Mouse (Mus musculus) stomach, embryonic 15.5 days (tissue): ENCODE data around the gene Rab3il1. TPM values are rescaled to one million over a fixed set of nuclear protein-coding genes. Genes with fewer than 3 reads are reported as not detected.

Experiments
- ATAC-seq: fragments of 200-750 bp; cut with Nextera tagmentation; 2 replicates; pipeline ENCODE4 v1.8.0; 2017; ENCODE audit warnings: low read depth, moderate number of reproducible peaks, moderate TSS enrichment; ENCODE audit not compliant: insufficient read depth, low FRiP score
- H3K27ac ChIP-seq: fragments of 300-500 bp; sonication (generic); 2 replicates; pipeline ENCODE4 v1.5.1; 2015; ENCODE audit warnings: mild to moderate bottlenecking, inconsistent platforms
- H3K27me3 ChIP-seq: fragments of 300-500 bp; sonication (generic); replicated peaks from 2 replicates; pipeline ENCODE4 v1.6.1; 2015; ENCODE audit warnings: inconsistent platforms
- H3K36me3 ChIP-seq: fragments of 300-500 bp; sonication (generic); 2 replicates; pipeline ENCODE4 v1.6.1; 2015; ENCODE audit warnings: inconsistent platforms
- H3K4me1 ChIP-seq: fragments of 300-500 bp; sonication (generic); 2 replicates; pipeline ENCODE4 v1.6.1; 2015; ENCODE audit warnings: inconsistent platforms
- H3K4me2 ChIP-seq: fragments of 300-500 bp; sonication (generic); 2 replicates; pipeline ENCODE4 v1.6.1; 2015; ENCODE audit warnings: mild to moderate bottlenecking, inconsistent platforms
- H3K4me3 ChIP-seq: fragments of 300-500 bp; sonication (generic); replicated peaks from 2 replicates; pipeline ENCODE4 v1.5.1; 2015; ENCODE audit warnings: inconsistent platforms
- H3K9ac ChIP-seq: fragments of 300-500 bp; sonication (generic); 2 replicates; pipeline ENCODE4 v1.6.1; 2015; ENCODE audit warnings: inconsistent platforms
- H3K9me3 ChIP-seq: fragments of 300-500 bp; sonication (generic); 2 replicates; pipeline ENCODE4 v1.6.1; 2016; ENCODE audit warnings: inconsistent platforms
- WGBS: fragments of 180-500 bp; shearing (Covaris S2); methylation state at CpG from one replicate; pipeline ENCODE4 v1.1.7; 2015; 5-methylcytosine and 5-hydroxymethylcytosine counted together
- polyA plus RNA-seq: library from polyadenylated mRNA; unstranded; fragments of >200 nt; fragmentation: Nextera tagmentation; extraction: Ambion mirVana; gene quantifications from 2 replicates; pipeline ENCODE4 v1.2.1, GENCODE M21; 2015

Gene Rab3il1
- polyA plus RNA-seq, 1 experiment from 2014 or later, result 40.7 TPM

- WGBS, result 84% methylated on average over 3 of the region's 3 CpGs
- H3K4me2 ChIP-seq, result no peak overlapping the region
- H3K9ac ChIP-seq, result no peak overlapping the region
- H3K27me3 ChIP-seq, result no peaks in the 10 kb centered on the region
- H3K27ac ChIP-seq, result no peak overlapping the region
- peaks cover 59% of the 10 kb centered on the region for H3K36me3 ChIP-seq
- ATAC-seq, result no peak
- H3K4me1 ChIP-seq, result 0 out of 2 replicates have a peak, but pooled peaks cover 6% of the 10 kb centered on the region
- no peaks in the 10 kb centered on the region for H3K9me3 ChIP-seq
- no peak overlapping the region for H3K4me3 ChIP-seq
These were observed 65.0 kb downstream of the Rab3il1 start for GRCm38 (mm10) chr19:10066502-10066901.

- Histone ChIP-seq H3K27me3 (no peaks in the 10 kb centered on the region), H3K4me1 (no peaks in the 10 kb centered on the region), H3K36me3 (peaks cover 55% of the 10 kb centered on the region), H3K27ac (no peak overlapping the region), H3K9ac (no peak overlapping the region), H3K9me3 (no peaks in the 10 kb centered on the region), H3K4me3 (no peak overlapping the region), H3K4me2 (no peak overlapping the region)
- 84% methylated on average over 7 of the region's 7 CpGs for WGBS
- ATAC-seq, result no peak
These were observed 66.2 kb downstream of the Rab3il1 start for GRCm38 (mm10) chr19:10067701-10068100.

DNA sequence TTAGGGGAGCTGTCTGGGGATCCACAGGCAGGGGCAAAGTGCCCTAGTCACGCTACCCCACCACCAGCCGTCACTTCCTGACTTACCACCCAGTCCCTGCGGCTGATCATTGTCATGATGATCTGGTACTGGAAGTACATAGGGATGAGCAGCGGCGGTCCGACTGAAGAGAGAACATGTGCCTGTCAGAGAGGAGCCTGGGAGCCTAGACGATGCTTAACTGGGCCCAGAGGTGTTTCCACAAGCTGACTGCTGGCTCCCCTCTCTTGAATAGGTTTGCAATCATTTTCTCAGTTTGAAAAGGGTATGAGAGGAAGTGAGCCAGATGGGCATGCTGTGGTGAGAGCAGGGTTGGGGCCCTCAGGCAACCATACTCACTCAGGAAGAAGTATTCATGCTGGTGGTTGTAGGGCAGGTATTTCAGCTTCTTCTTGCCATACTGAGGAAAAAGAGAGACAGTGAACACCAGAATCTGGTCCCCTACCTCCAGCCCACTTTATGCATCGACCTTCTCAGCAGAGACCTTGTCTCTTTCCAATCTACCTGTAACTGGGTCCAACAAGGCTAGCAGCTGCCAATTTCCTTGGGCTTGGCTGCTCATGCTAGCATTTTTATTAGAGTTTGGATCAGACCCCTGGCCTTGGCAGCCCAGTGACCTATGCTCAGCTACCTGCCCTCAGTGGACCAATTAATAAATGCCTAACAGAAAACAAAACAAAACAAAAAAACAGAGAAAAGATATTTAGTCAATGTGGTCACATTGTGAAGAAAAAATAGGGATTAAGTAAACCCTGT is 68.9 kb downstream of the Rab3il1 start:
- H3K4me2 ChIP-seq, result no peak overlapping the region
- H3K9ac ChIP-seq, result no peak overlapping the region
- no peak for ATAC-seq
- 94% methylated on average over 8 of the region's 8 CpGs for WGBS
- no peaks in the 10 kb centered on the region for H3K9me3 ChIP-seq
- H3K4me3 ChIP-seq, result no peak overlapping the region
- H3K27ac ChIP-seq, result no peak overlapping the region
- H3K4me1 ChIP-seq, result no peaks in the 10 kb centered on the region
- H3K27me3 ChIP-seq, result no peaks in the 10 kb centered on the region
- peaks cover 69% of the 10 kb centered on the region for H3K36me3 ChIP-seq

GRCm38 (mm10) chr19:10071166-10071565 is 69.7 kb downstream of the Rab3il1 start:
- Histone ChIP-seq H3K27me3 (no peaks in the 10 kb centered on the region), H3K9me3 (no peaks in the 10 kb centered on the region), H3K4me3 (no peak overlapping the region), H3K27ac (no peak overlapping the region), H3K4me2 (no peak overlapping the region), H3K36me3 (peaks cover 72% of the 10 kb centered on the region), H3K4me1 (no peaks in the 10 kb centered on the region), H3K9ac (no peak overlapping the region)
- ATAC-seq, result no peak
- WGBS, result 89% methylated on average over 5 of the region's 5 CpGs

DNA sequence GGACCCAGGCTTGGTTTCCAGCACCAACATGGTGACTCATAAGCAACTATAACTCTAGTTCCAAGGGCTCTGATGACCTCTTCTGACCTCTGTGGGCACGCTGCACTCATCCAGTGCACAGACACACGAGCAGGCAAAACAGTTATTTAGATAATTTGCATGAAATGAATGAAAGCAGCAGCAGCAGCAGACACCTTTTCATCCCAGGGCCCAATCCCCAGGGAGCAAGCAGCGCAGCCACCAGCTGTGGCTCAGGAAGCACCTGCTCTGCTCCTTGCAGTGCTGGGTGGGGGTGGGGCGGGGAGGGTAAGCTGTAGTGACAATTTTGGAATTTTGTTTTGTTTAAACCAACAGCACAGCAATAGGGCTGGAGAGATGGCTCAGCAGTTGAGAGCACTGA is 70.4 kb downstream of the Rab3il1 start:
- H3K27me3 ChIP-seq, result no peaks in the 10 kb centered on the region
- H3K4me1 ChIP-seq, result no peaks in the 10 kb centered on the region
- H3K9ac ChIP-seq, result no peak overlapping the region
- ATAC-seq, result no peak
- 87% methylated on average over 4 of the region's 4 CpGs for WGBS
- no peak overlapping the region for H3K4me2 ChIP-seq
- H3K4me3 ChIP-seq, result no peak overlapping the region
- peaks cover 80% of the 10 kb centered on the region for H3K36me3 ChIP-seq
- H3K9me3 ChIP-seq, result no peaks in the 10 kb centered on the region
- no peak overlapping the region for H3K27ac ChIP-seq

DNA sequence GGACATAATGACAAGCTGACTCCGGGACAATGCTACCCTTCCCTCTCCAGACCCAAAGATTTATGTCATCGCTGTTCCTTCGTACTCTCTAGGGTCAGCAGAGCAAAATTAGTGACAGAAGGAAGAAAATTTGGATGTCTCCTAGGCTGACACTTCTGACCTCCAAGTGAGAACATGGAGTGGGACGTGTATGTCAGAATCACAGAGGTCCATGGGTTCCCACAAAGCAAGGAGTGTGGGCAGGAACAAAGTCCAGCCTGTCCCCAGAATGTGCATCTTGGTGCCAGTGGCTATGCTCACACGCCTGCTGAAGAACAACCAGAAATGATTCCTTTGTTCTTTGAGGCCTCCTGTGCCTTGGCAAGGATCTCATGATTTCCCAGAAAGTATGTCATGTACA is 71.7 kb downstream of the Rab3il1 start:
- WGBS, result 88% methylated on average over 5 of the region's 5 CpGs
- H3K27me3 ChIP-seq, result no peaks in the 10 kb centered on the region
- no peaks in the 10 kb centered on the region for H3K9me3 ChIP-seq
- no peaks in the 10 kb centered on the region for H3K4me1 ChIP-seq
- H3K4me3 ChIP-seq, result no peak overlapping the region
- H3K9ac ChIP-seq, result no peak overlapping the region
- H3K27ac ChIP-seq, result no peak overlapping the region
- no peak for ATAC-seq
- H3K36me3 ChIP-seq, result peaks cover 88% of the 10 kb centered on the region
- no peak overlapping the region for H3K4me2 ChIP-seq

GRCm38 (mm10) chr19:10078392-10078791 is 76.9 kb downstream of the Rab3il1 start:
- Histone ChIP-seq H3K4me2 (no peak overlapping the region), H3K27me3 (no peaks in the 10 kb centered on the region), H3K4me3 (no peak overlapping the region), H3K36me3 (peaks cover 77% of the 10 kb centered on the region), H3K4me1 (no peaks in the 10 kb centered on the region), H3K9ac (no peak overlapping the region), H3K9me3 (no peaks in the 10 kb centered on the region), H3K27ac (no peak overlapping the region)
- no peak for ATAC-seq
- WGBS, result 82% methylated on average over 6 of the region's 6 CpGs

DNA sequence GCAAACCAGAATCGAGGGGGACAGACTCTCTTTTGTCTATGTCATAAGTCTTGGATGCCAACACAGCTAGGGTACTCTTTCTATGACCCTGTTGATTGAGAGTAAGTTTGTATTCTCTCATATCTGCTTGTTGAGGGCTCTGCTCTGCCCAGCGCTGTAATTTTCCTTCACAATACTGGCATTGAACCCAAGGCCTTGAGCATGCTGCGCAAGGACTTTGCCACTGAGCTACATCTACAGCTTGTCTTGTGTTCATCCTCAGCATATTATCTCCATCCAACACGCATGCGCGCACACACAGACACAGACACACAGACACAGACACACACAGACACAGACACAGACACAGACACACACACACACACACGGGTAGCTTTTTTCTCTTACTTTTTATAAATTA is 78.9 kb downstream of the Rab3il1 start:
- Histone ChIP-seq H3K4me2 (no peak overlapping the region), H3K4me1 (no peaks in the 10 kb centered on the region), H3K9me3 (no peaks in the 10 kb centered on the region), H3K27ac (no peak overlapping the region), H3K4me3 (no peak overlapping the region), H3K27me3 (no peaks in the 10 kb centered on the region), H3K9ac (no peak overlapping the region), H3K36me3 (peaks cover 65% of the 10 kb centered on the region)
- ATAC-seq, result no peak
- WGBS, result 90% methylated on average over 7 of the region's 7 CpGs

DNA sequence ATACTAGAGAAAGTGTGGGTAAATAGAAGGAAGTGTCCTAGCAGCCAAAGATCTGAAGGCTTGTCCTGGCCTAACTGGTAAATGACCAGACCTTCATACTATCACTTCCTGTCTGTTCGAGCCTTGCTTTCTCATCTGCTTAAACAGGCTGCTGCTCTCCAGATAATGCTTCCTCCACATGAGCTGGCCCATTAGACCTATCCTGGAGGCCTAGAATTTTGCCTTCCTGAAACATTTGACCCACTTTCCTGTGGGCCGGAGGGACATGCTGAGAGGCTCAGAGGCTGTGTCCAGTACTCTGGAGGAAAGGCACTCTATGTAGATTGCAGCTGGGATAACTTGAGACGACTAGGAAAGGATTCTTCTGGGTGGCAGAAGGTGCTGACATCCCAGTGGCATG is 80.6 kb downstream of the Rab3il1 start:
- peaks cover 51% of the 10 kb centered on the region for H3K36me3 ChIP-seq

GRCm38 (mm10) chr19:10085454-10085853 is 84.0 kb downstream of the Rab3il1 start:
- Histone ChIP-seq H3K36me3 (peaks cover 35% of the 10 kb centered on the region), H3K9me3 (no peaks in the 10 kb centered on the region), H3K27me3 (no peaks in the 10 kb centered on the region), H3K4me3 (no peak overlapping the region), H3K9ac (no peak overlapping the region), H3K4me2 (no peak overlapping the region), H3K4me1 (no peaks in the 10 kb centered on the region), H3K27ac (no peak overlapping the region)
- 71% methylated on average over 9 of the region's 9 CpGs for WGBS
- no peak for ATAC-seq

More for the DNA sequence above, 80.6 kb downstream of the Rab3il1 start:
- no peak overlapping the region for H3K4me2 ChIP-seq
- no peaks in the 10 kb centered on the region for H3K27me3 ChIP-seq
- no peaks in the 10 kb centered on the region for H3K4me1 ChIP-seq
- no peak for ATAC-seq
- WGBS, result 68% methylated on average over 3 of the region's 3 CpGs
- H3K27ac ChIP-seq, result no peak overlapping the region
- no peak overlapping the region for H3K4me3 ChIP-seq
- H3K9me3 ChIP-seq, result no peaks in the 10 kb centered on the region
- H3K9ac ChIP-seq, result no peak overlapping the region

GRCm38 (mm10) chr19:10086976-10087375 is 85.5 kb downstream of the Rab3il1 start:
- Histone ChIP-seq H3K4me3 (no peak overlapping the region), H3K27me3 (no peaks in the 10 kb centered on the region), H3K4me2 (no peak overlapping the region), H3K27ac (no peak overlapping the region), H3K4me1 (no peaks in the 10 kb centered on the region), H3K9me3 (no peaks in the 10 kb centered on the region), H3K36me3 (peaks cover 47% of the 10 kb centered on the region), H3K9ac (no peak overlapping the region)
- WGBS, result 92% methylated on average over 4 of the region's 4 CpGs
- ATAC-seq, result no peak
